Mouse (Mus musculus) skeletal muscle tissue, adult 2 months (tissue): ENCODE results near the gene Qrich2.
"Not testable (repeated sequence)": the region's sequence is repeated elsewhere in the genome, so short reads cannot be mapped to it uniquely, and the experiment has no call there.

Source experiments
- DNase-seq: peaks from one replicate; pipeline ENCODE4 v3.0.0-alpha.2; 2012; ENCODE audit warnings: low read depth, low spot score

Gene Qrich2

GRCm38 (mm10) chr11:116412028-116412827 is 53.8 kb downstream of the Qrich2 start:
- no peak for DNase-seq

- DNase-seq = no peak
These were observed 54.5 kb downstream of the Qrich2 start for GRCm38 (mm10) chr11:116411582-116411981.

- DNase-seq = not testable (repeated sequence)
These were observed 55.6 kb downstream of the Qrich2 start for GRCm38 (mm10) chr11:116410415-116410814.

GRCm38 (mm10) chr11:116409008-116409407 is 57.0 kb downstream of the Qrich2 start:
- no peak for DNase-seq

- DNase-seq = no peak
These were observed 59.8 kb downstream of the Qrich2 start for GRCm38 (mm10) chr11:116406231-116406728.

- no peak for DNase-seq
These were observed 60.4 kb downstream of the Qrich2 start for GRCm38 (mm10) chr11:116405601-116406000.

GRCm38 (mm10) chr11:116400560-116400959 is 65.5 kb downstream of the Qrich2 start:
- no peak for DNase-seq

GRCm38 (mm10) chr11:116398348-116398677 is 67.7 kb downstream of the Qrich2 start:
- no peak for DNase-seq

- DNase-seq = no peak
These were observed 68.3 kb downstream of the Qrich2 start for GRCm38 (mm10) chr11:116397517-116398347.

- DNase-seq = no peak
These were observed 69.1 kb downstream of the Qrich2 start for GRCm38 (mm10) chr11:116396934-116397330.

GRCm38 (mm10) chr11:116396276-116396933 is 69.6 kb downstream of the Qrich2 start:
- DNase-seq = no peak

- DNase-seq = no peak
These were observed 71.3 kb downstream of the Qrich2 start for GRCm38 (mm10) chr11:116394769-116395168.
